ENCODE assay signal across 8 mouse cellular contexts in genomic region chr16:78376745-78377570, GRCm38 (mm10). TPM values are rescaled to one million over a fixed set of nuclear protein-coding genes. Genes with fewer than 3 reads are reported as not detected.
A peak's percentile ranks its signal among the peaks of the same experiment; 100 is the strongest.
DNase-seq lines count a peak whose midpoint lies in the region; ATAC-seq and TF ChIP-seq lines count a peak whose summit lies in the region.

TSS of gene Btg3 (minus strand) at chr16:78377192.

- DNase-seq in CH12.LX (ENCODE audit: extremely low read depth) = peak; percentile 91
- DNase-seq in c-Kit-positive CD71-positive TER-119-negative erythroid progenitor cells, embryonic 14.5 days (ENCODE audit: low read depth) = peak; percentile 79
- peak; percentile 97 for DNase-seq in forebrain, embryonic 11.5 days (ENCODE audit: low spot score)
- peak; percentile 89 to 94 for DNase-seq in kidney, postnatal 36 days
- peak; percentile 38 for DNase-seq in telencephalon, adult 2 months (ENCODE audit: low read depth, low spot score)

- peak within 1 kb of the TSS; percentile 59 to 99 (median 99) for H3K4me3 ChIP-seq in CH12.LX (replicated peaks in 1 of 3; ENCODE audit: low read depth in 2 of 3, low read length in 2 of 3, poor library complexity in 1 of 3)
- H3K4me3 ChIP-seq in forebrain, embryonic 11.5 days (ENCODE audit: low read depth, low read length) = peak within 1 kb of the TSS; percentile 89
- H3K4me3 ChIP-seq in heart, embryonic 16.5 days (ENCODE audit: low read length) = peak within 1 kb of the TSS; percentile 94
- H3K4me3 ChIP-seq in liver, embryonic 15.5 days (replicated peaks) = peak within 1 kb of the TSS; percentile 86
- H3K4me3 ChIP-seq in neural tube, embryonic 12.5 days = peak within 1 kb of the TSS; percentile 92

- TF ChIP-seq CTCF in CH12.LX (conservative IDR thresholded peaks at IDR 0.05 in 1 of 2, IDR thresholded peaks at IDR 0.05 in 1 of 2; ENCODE audit: low read depth in 2 of 2, low read length in 2 of 2) = no peak

- in situ Hi-C loops in CH12.LX (cut with MboI; ENCODE audit: low pct_ligation_motif_present, low pct_unique_long_range_greater_than_20kb, low sequenced_read_pairs) = no loop called here

- 5% methylated on average over 47 of the region's 57 CpGs for WGBS in forebrain, embryonic 11.5 days
- WGBS in heart, embryonic 16.5 days = 2% methylated on average over 45 of the region's 57 CpGs
- WGBS in liver, embryonic 15.5 days (ENCODE audit: insufficient replicate concordance) = 3% methylated on average over 51 of the region's 57 CpGs
- 3% methylated on average over 47 of the region's 57 CpGs for WGBS in neural tube, embryonic 12.5 days

- TF ChIP-seq RAD21 in CH12.LX (IDR thresholded peaks at IDR 0.05; ENCODE audit: low read depth, low read length) = no peak

- H3K27ac ChIP-seq in CH12.LX (ENCODE audit: insufficient read depth, low read depth) = peak within 1 kb of the TSS; percentile 87
- H3K27ac ChIP-seq in forebrain, embryonic 11.5 days (ENCODE audit: low read depth, low read length) = peak within 1 kb of the TSS; percentile 27; the same call in 1 of the 2 replicates
- H3K27ac ChIP-seq in heart, embryonic 16.5 days (ENCODE audit: low read length) = peak within 1 kb of the TSS; percentile 82
- H3K27ac ChIP-seq in liver, embryonic 15.5 days (replicated peaks) = peak within 1 kb of the TSS; percentile 72
- H3K27ac ChIP-seq in neural tube, embryonic 12.5 days = peak within 1 kb of the TSS; percentile 10; the same call in 1 of the 2 replicates

- H3K9me3 ChIP-seq in CH12.LX (replicated peaks; ENCODE audit: low read length) = no peaks in the 10 kb centered on the region
- H3K9me3 ChIP-seq in forebrain, embryonic 11.5 days (ENCODE audit: control insufficient read depth, low read length) = no peaks in the 10 kb centered on the region
- no peaks in the 10 kb centered on the region for H3K9me3 ChIP-seq in heart, embryonic 16.5 days (replicated peaks; ENCODE audit: control insufficient read depth, low read length)
- no peaks in the 10 kb centered on the region for H3K9me3 ChIP-seq in liver, embryonic 15.5 days (replicated peaks)
- no peaks in the 10 kb centered on the region for H3K9me3 ChIP-seq in neural tube, embryonic 12.5 days

- peak within 1 kb of the TSS; percentile 78 for H3K4me2 ChIP-seq in CH12.LX (ENCODE audit: insufficient read depth, low read depth, poor library complexity, severe bottlenecking)
- H3K4me2 ChIP-seq in forebrain, embryonic 11.5 days (ENCODE audit: low read depth, low read length, severe bottlenecking) = peak within 1 kb of the TSS; percentile 46
- H3K4me2 ChIP-seq in heart, embryonic 16.5 days (ENCODE audit: low read depth, low read length) = peak within 1 kb of the TSS; percentile 96
- peak within 1 kb of the TSS; percentile 94 for H3K4me2 ChIP-seq in liver, embryonic 15.5 days
- peak within 1 kb of the TSS; percentile 71 for H3K4me2 ChIP-seq in neural tube, embryonic 12.5 days (replicated peaks)

- peaks cover 7 to 11% of the 10 kb centered on the region in 2 experiments for H3K36me3 ChIP-seq in CH12.LX (replicated peaks in 1 of 2; ENCODE audit: control insufficient read depth in 1 of 2, insufficient read depth in 1 of 2, low read length in 1 of 2)
- no peaks in the 10 kb centered on the region; the same call in 1 of the 2 replicates for H3K36me3 ChIP-seq in forebrain, embryonic 11.5 days (ENCODE audit: control insufficient read depth, insufficient read depth, low read length)
- H3K36me3 ChIP-seq in heart, embryonic 16.5 days (ENCODE audit: control insufficient read depth, insufficient read depth) = peaks cover 6% of the 10 kb centered on the region; the same call in 1 of the 2 replicates
- peaks cover 6% of the 10 kb centered on the region; the same call in 1 of the 2 replicates for H3K36me3 ChIP-seq in liver, embryonic 15.5 days (replicated peaks)
- H3K36me3 ChIP-seq in neural tube, embryonic 12.5 days = no peaks in the 10 kb centered on the region; the same call in 1 of the 2 replicates

- no peak for TF ChIP-seq EP300 in CH12.LX (IDR thresholded peaks at IDR 0.05; ENCODE audit: low read length)

- peak; percentile 97 for ATAC-seq in forebrain, embryonic 11.5 days (replicated peaks; ENCODE audit: low FRiP score)
- peak; percentile 97 for ATAC-seq in heart, embryonic 16.5 days (replicated peaks; ENCODE audit: extremely low read depth, insufficient read depth, low FRiP score)
- peak; percentile 95 for ATAC-seq in liver, embryonic 15.5 days (ENCODE audit: insufficient read depth)
- peak; percentile 98 for ATAC-seq in neural tube, embryonic 12.5 days (ENCODE audit: low FRiP score, low read depth)

- H3K4me1 ChIP-seq in CH12.LX (ENCODE audit: control insufficient read depth in 1 of 2, insufficient read depth in 2 of 2) = peaks cover under 1 to 28% of the 10 kb centered on the region in 2 experiments; a peak in 3 of 4 replicates
- no peaks in the 10 kb centered on the region for H3K4me1 ChIP-seq in forebrain, embryonic 11.5 days (replicated peaks; ENCODE audit: control insufficient read depth, insufficient read depth, low read length)
- peaks cover 6% of the 10 kb centered on the region for H3K4me1 ChIP-seq in heart, embryonic 16.5 days (ENCODE audit: control insufficient read depth, insufficient read depth, low read length)
- H3K4me1 ChIP-seq in liver, embryonic 15.5 days (replicated peaks) = peaks cover 16% of the 10 kb centered on the region
- H3K4me1 ChIP-seq in neural tube, embryonic 12.5 days = peaks cover 7% of the 10 kb centered on the region; the same call in 1 of the 2 replicates

- TF ChIP-seq POLR2A in CH12.LX (IDR thresholded peaks at IDR 0.05; ENCODE audit: low read depth, low read length) = peak; percentile 91

- dilution Hi-C loops in CH12.LX (cut with MboI; ENCODE audit: extremely low pct_ligation_motif_present, extremely low pct_unique_long_range_greater_than_20kb, low sequenced_read_pairs) = no loop called here

- H3K79me2 ChIP-seq in CH12.LX (replicated peaks; ENCODE audit: control insufficient read depth, extremely low read depth, insufficient read depth, poor library complexity, severe bottlenecking) = peaks cover 41% of the 10 kb centered on the region

- peaks cover 2% of the 10 kb centered on the region for H3K27me3 ChIP-seq in CH12.LX (replicated peaks)
- no peaks in the 10 kb centered on the region for H3K27me3 ChIP-seq in forebrain, embryonic 11.5 days (ENCODE audit: control insufficient read depth, insufficient read depth, low read length)
- no peaks in the 10 kb centered on the region for H3K27me3 ChIP-seq in heart, embryonic 16.5 days (ENCODE audit: control insufficient read depth, insufficient read depth, low read length)
- no peaks in the 10 kb centered on the region for H3K27me3 ChIP-seq in liver, embryonic 15.5 days
- H3K27me3 ChIP-seq in neural tube, embryonic 12.5 days (replicated peaks) = no peaks in the 10 kb centered on the region

- H3K9ac ChIP-seq in CH12.LX (ENCODE audit: insufficient read depth, low read depth) = peak within 1 kb of the TSS; percentile 88
- H3K9ac ChIP-seq in forebrain, embryonic 11.5 days (ENCODE audit: low read length) = peak within 1 kb of the TSS; percentile 92
- H3K9ac ChIP-seq in heart, embryonic 16.5 days (ENCODE audit: low read length) = peak within 1 kb of the TSS; percentile 97
- H3K9ac ChIP-seq in liver, embryonic 15.5 days = peak within 1 kb of the TSS; percentile 85
- H3K9ac ChIP-seq in neural tube, embryonic 12.5 days = peak within 1 kb of the TSS; percentile 95

TF ChIP-seq in CH12.LX, 34 proteins besides CTCF, POLR2A, EP300 and RAD21:
- peak; percentile 69 for TF ChIP-seq NRF1 (IDR thresholded peaks at IDR 0.05; ENCODE audit: low read depth, low read length)
- peak; percentile 83 for TF ChIP-seq ELF1 (IDR thresholded peaks at IDR 0.05; ENCODE audit: low read depth, low read length)
- TF ChIP-seq NELFE (IDR thresholded peaks at IDR 0.05; ENCODE audit: low read depth, low read length) = peak; percentile 93
- TF ChIP-seq TCF12 (IDR thresholded peaks at IDR 0.05; ENCODE audit: low read depth, low read length) = peak; percentile 69
- no peak for TF ChIP-seq MEF2A (IDR thresholded peaks at IDR 0.05; ENCODE audit: borderline replicate concordance, low read depth, low read length)
- TF ChIP-seq MAX (IDR thresholded peaks at IDR 0.05; ENCODE audit: low read length) = peak; percentile 91
- no peak for TF ChIP-seq IRF4 (IDR thresholded peaks at IDR 0.05; ENCODE audit: low read depth, low read length)
- TF ChIP-seq MYC (IDR thresholded peaks at IDR 0.05; ENCODE audit: low read depth, low read length) = peak; percentile 85; the same call in 1 of the 2 replicates
- TF ChIP-seq ZMIZ1 (IDR thresholded peaks at IDR 0.05; ENCODE audit: low read depth, low read length) = peak; percentile 87
- peak; percentile 47; the same call in 1 of the 2 replicates for TF ChIP-seq TBP (conservative IDR thresholded peaks at IDR 0.05; ENCODE audit: low read depth, low read length)
- peak; percentile 27; the same call in 1 of the 2 replicates for TF ChIP-seq SIN3A (IDR thresholded peaks at IDR 0.05; ENCODE audit: low read length)
- TF ChIP-seq BHLHE40 (IDR thresholded peaks at IDR 0.05; ENCODE audit: low read depth, low read length) = peak; percentile 53
- peak; percentile 80; the same call in 1 of the 2 replicates for TF ChIP-seq POLR2AphosphoS2 (IDR thresholded peaks at IDR 0.05; ENCODE audit: low read depth, low read length)
- no peak for TF ChIP-seq ZNF384 (IDR thresholded peaks at IDR 0.05; ENCODE audit: low read depth, low read length)

RNA-seq across cellular contexts. Expression of gene Btg3, which starts in this region (rescaled TPM):
- total RNA-seq in CH12.LX (2012; rRNA removed) = 21.6 and 30.9 TPM in 2 replicates
- total RNA-seq in CH12.LX (2014; rRNA removed) = 72.2 and 83.2 TPM in 2 replicates
- polyA plus RNA-seq in CH12.LX (2012; ENCODE audit: insufficient read length, low read depth) = 34.9 and 43.9 TPM in 2 replicates
- polyA plus RNA-seq in forebrain, embryonic 11.5 days (2014; fragmentation: Nextera tagmentation; extraction: Ambion mirVana) = 51.2 and 57.7 TPM in 2 replicates
- polyA plus RNA-seq in heart, embryonic 16.5 days (2015; fragmentation: Nextera tagmentation; extraction: Ambion mirVana) = 40.2 and 50.4 TPM in 2 replicates
- 20.1 and 21.0 TPM in 2 replicates for polyA plus RNA-seq in liver, embryonic 15.5 days (2015; fragmentation: Nextera tagmentation; extraction: Ambion mirVana)
- polyA plus RNA-seq in neural tube, embryonic 12.5 days (2016; fragmentation: Nextera tagmentation; extraction: Ambion mirVana) = 35.8 and 37.6 TPM in 2 replicates

Comparison
In these comparisons a context has a peak if more than half of its experiments do, and no peak if none do; other contexts are left out.
1. Peak in every context shown above with its lines: DNase-seq, ATAC-seq, H3K4me3 ChIP-seq and H3K27ac ChIP-seq.
2. DNase-seq: peak in every context shown above with its lines; median percentile 97 in forebrain, embryonic 11.5 days; 92 in kidney, postnatal 36 days; 91 in CH12.LX; 79 in c-Kit-positive CD71-positive TER-119-negative erythroid progenitor cells, embryonic 14.5 days; 38 in telencephalon, adult 2 months.
3. H3K27ac ChIP-seq: peak in every context shown above with its lines; median percentile 87 in CH12.LX; 82 in heart, embryonic 16.5 days; 72 in liver, embryonic 15.5 days; 27 in forebrain, embryonic 11.5 days; 10 in neural tube, embryonic 12.5 days.
4. H3K4me2 ChIP-seq: peak in every context shown above with its lines; median percentile 96 in heart, embryonic 16.5 days; 94 in liver, embryonic 15.5 days; 78 in CH12.LX; 71 in neural tube, embryonic 12.5 days; 46 in forebrain, embryonic 11.5 days.